Comparison of ENCODE assay signal across 9 mouse cellular contexts in genomic region chr1:192790442-192790841, GRCm38 (mm10). TPM values are rescaled to one million over a fixed set of nuclear protein-coding genes. Genes with fewer than 3 reads are reported as not detected.
DNase-seq lines count a peak whose midpoint lies in the region; ATAC-seq and TF ChIP-seq lines count a peak whose summit lies in the region.
"Had no signal": no experiment of that assay in that cellular context is flagged by ENCODE, and none has a peak within 500 bp of the region (broad histone marks: within the 10 kb centered on the region; RNA-seq: fewer than 3 reads in every experiment).

No protein-coding gene starts in this region.

- no peak for DNase-seq in heart, embryonic 10.5 days (ENCODE audit: low spot score)
- no peak for DNase-seq in liver, postnatal 0 days
- DNase-seq in ovary, postnatal 10 days (ENCODE audit: low spot score) = no peak
- DNase-seq in left cerebral cortex, adult 9 months (ENCODE audit: low spot score in 2 of 2) = no peak
- no peak for DNase-seq in hindbrain, embryonic 14.5 days (ENCODE audit: low spot score)

- TF ChIP-seq CTCF in C2C12 (IDR thresholded peaks at IDR 0.05; ENCODE audit: control insufficient read depth, insufficient read depth, insufficient read length) = peak; percentile 19
- peak; percentile 25; the same call in 1 of the 2 replicates for TF ChIP-seq CTCF in bone marrow macrophage, adult 2 months (IDR thresholded peaks at IDR 0.05; ENCODE audit: low read depth, low read length)
- TF ChIP-seq CTCF in liver, postnatal 0 days (IDR thresholded peaks at IDR 0.05; ENCODE audit: low read depth) = peak; percentile 64

- H3K79me2 ChIP-seq in C2C12 (ENCODE audit: control insufficient read depth, insufficient read depth) = no peaks in the 10 kb centered on the region

- H3K36me3 ChIP-seq in heart, embryonic 16.5 days (ENCODE audit: control insufficient read depth, insufficient read depth) = no peaks in the 10 kb centered on the region
- H3K36me3 ChIP-seq in heart, embryonic 10.5 days = no peaks in the 10 kb centered on the region
- H3K36me3 ChIP-seq in C2C12 (ENCODE audit: control insufficient read depth, insufficient read depth) = no peaks in the 10 kb centered on the region
- no peaks in the 10 kb centered on the region for H3K36me3 ChIP-seq in liver, postnatal 0 days (replicated peaks; ENCODE audit: insufficient read depth, low read length)
- H3K36me3 ChIP-seq in hindbrain, embryonic 14.5 days (replicated peaks; ENCODE audit: control insufficient read depth, insufficient read depth) = no peaks in the 10 kb centered on the region

- 89% methylated on average over 4 of the region's 4 CpGs for WGBS in heart, embryonic 16.5 days
- 83% methylated on average over 4 of the region's 4 CpGs for WGBS in heart, embryonic 10.5 days
- 80% methylated on average over 4 of the region's 4 CpGs for WGBS in liver, postnatal 0 days (ENCODE audit: insufficient replicate concordance)
- WGBS in hindbrain, embryonic 14.5 days = 85% methylated on average over 4 of the region's 4 CpGs

- H3K4me3 ChIP-seq in heart, embryonic 16.5 days (ENCODE audit: low read length) = no peak overlapping the region
- H3K4me3 ChIP-seq in heart, embryonic 10.5 days = no peak overlapping the region
- H3K4me3 ChIP-seq in C2C12 (ENCODE audit: insufficient read depth, poor library complexity, severe bottlenecking) = no peak overlapping the region
- H3K4me3 ChIP-seq in bone marrow macrophage, adult 2 months (ENCODE audit: insufficient read depth, low read length) = no peak overlapping the region
- no peak overlapping the region for H3K4me3 ChIP-seq in liver, postnatal 0 days (ENCODE audit: low read depth, low read length)
- H3K4me3 ChIP-seq in hindbrain, embryonic 14.5 days (replicated peaks; ENCODE audit: low read length) = no peak overlapping the region
- H3K4me3 ChIP-seq: megakaryocyte, embryonic 14.5 days had no signal

- no peak for TF ChIP-seq POLR2A in bone marrow macrophage, adult 2 months (IDR thresholded peaks at IDR 0.05; ENCODE audit: borderline replicate concordance, low read depth, low read length)

- TF ChIP-seq EP300 in liver, postnatal 0 days (IDR thresholded peaks at IDR 0.05; ENCODE audit: low read depth) = no peak

- H3K9ac ChIP-seq in heart, embryonic 16.5 days (ENCODE audit: low read length) = no peak overlapping the region
- H3K9ac ChIP-seq in liver, postnatal 0 days (replicated peaks) = no peak overlapping the region
- no peak overlapping the region for H3K9ac ChIP-seq in hindbrain, embryonic 14.5 days

- H3K79me3 ChIP-seq in C2C12 (ENCODE audit: low read depth) = no peaks in the 10 kb centered on the region

- no peak for ATAC-seq in heart, embryonic 16.5 days (replicated peaks; ENCODE audit: extremely low read depth, insufficient read depth, low FRiP score)
- ATAC-seq in liver, postnatal 0 days = no peak
- no peak for ATAC-seq in hindbrain, embryonic 14.5 days (ENCODE audit: low FRiP score)

- peaks cover 5% of the 10 kb centered on the region for H3K9me3 ChIP-seq in heart, embryonic 16.5 days (replicated peaks; ENCODE audit: control insufficient read depth, low read length)
- H3K9me3 ChIP-seq in heart, embryonic 10.5 days = no peaks in the 10 kb centered on the region
- H3K9me3 ChIP-seq in liver, postnatal 0 days (ENCODE audit: low read length) = no peaks in the 10 kb centered on the region; the same call in 1 of the 2 replicates
- H3K9me3 ChIP-seq in hindbrain, embryonic 14.5 days (ENCODE audit: control insufficient read depth, low read length) = no peaks in the 10 kb centered on the region

- peaks cover 22% of the 10 kb centered on the region for H3K4me1 ChIP-seq in heart, embryonic 16.5 days (ENCODE audit: control insufficient read depth, insufficient read depth, low read length)
- H3K4me1 ChIP-seq in heart, embryonic 10.5 days = peaks cover 41% of the 10 kb centered on the region
- peaks cover 13% of the 10 kb centered on the region for H3K4me1 ChIP-seq in bone marrow macrophage, adult 2 months (ENCODE audit: control insufficient read depth, insufficient read depth, low read length)
- H3K4me1 ChIP-seq in liver, postnatal 0 days (ENCODE audit: insufficient read depth) = no peaks in the 10 kb centered on the region
- peaks cover 7% of the 10 kb centered on the region for H3K4me1 ChIP-seq in hindbrain, embryonic 14.5 days (replicated peaks; ENCODE audit: control insufficient read depth, insufficient read depth, low read length)

- H3ac ChIP-seq in C2C12 (ENCODE audit: control insufficient read depth, insufficient read length, low read depth) = no peak overlapping the region

- H3K27me3 ChIP-seq in heart, embryonic 16.5 days (ENCODE audit: control insufficient read depth, insufficient read depth, low read length) = no peaks in the 10 kb centered on the region
- no peaks in the 10 kb centered on the region for H3K27me3 ChIP-seq in heart, embryonic 10.5 days (ENCODE audit: insufficient read depth, poor library complexity, severe bottlenecking)
- H3K27me3 ChIP-seq in C2C12 (ENCODE audit: control insufficient read depth, insufficient read depth, insufficient read length) = no peaks in the 10 kb centered on the region
- H3K27me3 ChIP-seq in liver, postnatal 0 days (ENCODE audit: insufficient read depth, low read length) = no peaks in the 10 kb centered on the region
- no peaks in the 10 kb centered on the region for H3K27me3 ChIP-seq in hindbrain, embryonic 14.5 days (ENCODE audit: control insufficient read depth, insufficient read depth, low read length)

- H3K4me2 ChIP-seq in heart, embryonic 16.5 days (ENCODE audit: low read depth, low read length) = no peak overlapping the region
- no peak overlapping the region for H3K4me2 ChIP-seq in liver, postnatal 0 days (ENCODE audit: low read depth, low read length)
- no peak overlapping the region for H3K4me2 ChIP-seq in hindbrain, embryonic 14.5 days (replicated peaks)

- peak overlapping the region; percentile 83 for H3K27ac ChIP-seq in heart, embryonic 16.5 days (ENCODE audit: low read length)
- no peak overlapping the region for H3K27ac ChIP-seq in heart, embryonic 10.5 days
- H3K27ac ChIP-seq in bone marrow macrophage, adult 2 months (ENCODE audit: insufficient read depth, low read depth, low read length) = no peak overlapping the region
- H3K27ac ChIP-seq in liver, postnatal 0 days (ENCODE audit: low read depth) = no peak overlapping the region
- no peak overlapping the region for H3K27ac ChIP-seq in hindbrain, embryonic 14.5 days

TF ChIP-seq in C2C12, 6 proteins besides CTCF, POLR2A, EP300 and RAD21:
- no peak for TF ChIP-seq MYOG (IDR thresholded peaks at IDR 0.05; ENCODE audit: control insufficient read depth, extremely low read depth, insufficient read length)
TF ChIP-seq in C2C12: peak in this region for 0.

RNA-seq across cellular contexts. Expression of gene Hhat, which starts 19.4 kb away (rescaled TPM):
- 5.6 and 6.7 TPM in 2 replicates for polyA plus RNA-seq in heart, embryonic 16.5 days (2015; fragmentation: Nextera tagmentation; extraction: Ambion mirVana)
- 6.8 and 8.3 TPM in 2 replicates for polyA plus RNA-seq in heart, embryonic 10.5 days (2016; fragmentation: Nextera tagmentation; extraction: Ambion mirVana)
- 3.9 TPM for polyA plus RNA-seq in C2C12 (2012; fragmentation: generic; extraction: Trizol)
- 0.39 and 0.92 TPM in 2 replicates for polyA plus RNA-seq in bone marrow macrophage, adult 2 months (2012; ENCODE audit: insufficient read depth, insufficient read length, missing spikeins)
- 0.76 and 1.1 TPM in 2 replicates for polyA plus RNA-seq in liver, postnatal 0 days (2015; fragmentation: Nextera tagmentation; extraction: Ambion mirVana)
- polyA plus RNA-seq in hindbrain, embryonic 14.5 days (2014; fragmentation: Nextera tagmentation; extraction: Ambion mirVana) = 3.5 and 3.9 TPM in 2 replicates
